Mouse (Mus musculus): Measurements from ENCODE around the gene Fam126a.

DNA sequence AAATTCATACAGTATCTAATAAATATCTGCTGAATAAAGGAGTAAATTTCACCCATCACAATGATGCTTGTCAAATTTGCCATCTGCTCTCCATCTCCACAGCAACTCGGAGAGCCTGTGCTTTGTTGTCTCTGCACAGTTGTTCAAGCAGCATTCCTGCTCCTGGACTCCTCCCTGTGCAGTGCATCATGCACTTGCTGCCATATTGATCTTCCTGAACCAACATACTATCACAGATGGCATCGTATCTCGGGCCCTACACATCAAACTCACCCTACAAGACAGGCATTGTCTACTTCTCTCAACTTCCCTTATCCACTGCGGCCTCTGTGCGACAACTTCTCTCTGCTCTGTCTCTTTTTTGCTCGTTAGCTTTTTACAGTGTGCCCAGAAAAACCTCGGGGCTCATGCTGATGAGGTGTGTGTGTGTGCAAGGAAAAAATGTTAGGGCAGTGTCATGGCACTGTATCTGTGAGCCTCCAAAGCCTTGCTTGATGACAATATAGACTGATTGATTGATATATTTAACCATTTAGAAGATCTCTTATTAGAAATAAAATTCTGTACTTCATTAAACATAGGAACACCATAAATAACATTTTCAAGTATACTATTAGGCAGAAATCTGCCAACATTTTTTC, 11.7 kb downstream of the Fam126a start:
- TF ChIP-seq CTCF (IDR thresholded peaks at IDR 0.05) (no peak), EP300 (IDR thresholded peaks at IDR 0.05) (no peak)

Data from lung, postnatal 0 days (tissue).